Mouse (Mus musculus): ENCODE measurements around the gene Fip1l1. TPM values are rescaled to one million over a fixed set of nuclear protein-coding genes. Genes with fewer than 3 reads are reported as not detected.

Fip1l1 gene
- total RNA-seq, 2 experiments from 2014 or later, result 26.0 to 29.8 TPM

Other genes starting within 250 kb of the Fip1l1 start
- gene Scfd2, start 3.7 kb upstream of the Fip1l1 start, total RNA-seq (2021), result 10 to 100 TPM; 11.6 to 12.9 TPM
- 10 to 100 TPM in 1 of 2 experiments, 1 to 10 TPM in 1; 8.2 to 10.1 TPM for gene Lnx1, start 167.5 kb downstream of the Fip1l1 start, total RNA-seq (2021)

Data from heart, postnatal 36 days (tissue).